Mouse (Mus musculus) embryo, embryonic 9.5 days (tissue): ENCODE results near the gene Lin7c.

Experiments used
- DNase-seq: peaks from one replicate; pipeline ENCODE4 v3.0.0-alpha.2; 2017; ENCODE audit errors: extremely low spot score

Lin7c gene

DNA sequence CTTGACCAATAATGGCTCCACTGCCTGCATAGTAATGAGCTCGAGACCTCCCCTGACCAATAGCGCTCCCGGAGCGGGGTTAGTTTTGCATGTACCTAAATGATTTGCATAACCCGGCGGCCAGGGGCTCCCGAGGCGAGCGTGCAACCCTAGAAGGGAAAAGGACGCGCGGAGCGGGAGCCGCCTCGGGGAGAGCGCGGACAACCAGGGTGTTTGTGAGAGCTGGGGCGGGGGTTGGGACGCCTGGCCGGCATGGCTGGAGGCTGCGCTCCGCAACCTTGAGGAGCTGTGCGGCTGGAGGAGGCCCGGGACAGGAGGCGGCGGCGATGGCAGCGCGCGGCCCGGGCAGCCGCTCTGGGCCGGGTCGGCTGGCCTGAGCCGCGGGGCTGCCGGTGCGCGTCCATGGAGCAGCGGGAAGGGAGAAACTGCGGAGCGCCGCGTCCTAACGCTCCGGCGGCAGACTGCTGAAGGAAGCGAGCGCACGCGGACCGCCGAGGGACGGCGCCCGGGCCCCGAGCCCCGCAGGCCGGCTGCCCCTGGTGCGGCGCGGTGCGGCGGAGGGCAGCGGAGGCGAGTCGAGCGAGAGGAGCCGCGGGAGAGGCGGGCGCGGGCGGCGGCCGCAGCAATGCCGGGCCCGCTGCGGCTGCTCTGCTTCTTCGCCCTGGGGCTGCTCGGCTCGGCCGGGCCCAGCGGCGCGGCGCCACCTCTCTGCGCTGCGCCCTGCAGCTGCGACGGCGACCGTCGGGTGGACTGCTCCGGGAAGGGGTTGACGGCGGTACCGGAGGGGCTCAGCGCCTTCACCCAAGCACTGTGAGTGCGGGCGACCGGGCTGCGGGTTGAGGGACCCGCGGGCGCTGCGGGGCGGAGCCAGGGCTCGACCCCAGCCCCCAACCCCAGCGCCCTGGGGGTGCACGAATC, 27.1 kb downstream of the Lin7c start, which contains the start of gene Lgr4:
Gene Lgr4 (plus strand): TSS at position 152 of the 918 bp plus-strand sequence.
- DNase-seq: peak; percentile 96

DNA sequence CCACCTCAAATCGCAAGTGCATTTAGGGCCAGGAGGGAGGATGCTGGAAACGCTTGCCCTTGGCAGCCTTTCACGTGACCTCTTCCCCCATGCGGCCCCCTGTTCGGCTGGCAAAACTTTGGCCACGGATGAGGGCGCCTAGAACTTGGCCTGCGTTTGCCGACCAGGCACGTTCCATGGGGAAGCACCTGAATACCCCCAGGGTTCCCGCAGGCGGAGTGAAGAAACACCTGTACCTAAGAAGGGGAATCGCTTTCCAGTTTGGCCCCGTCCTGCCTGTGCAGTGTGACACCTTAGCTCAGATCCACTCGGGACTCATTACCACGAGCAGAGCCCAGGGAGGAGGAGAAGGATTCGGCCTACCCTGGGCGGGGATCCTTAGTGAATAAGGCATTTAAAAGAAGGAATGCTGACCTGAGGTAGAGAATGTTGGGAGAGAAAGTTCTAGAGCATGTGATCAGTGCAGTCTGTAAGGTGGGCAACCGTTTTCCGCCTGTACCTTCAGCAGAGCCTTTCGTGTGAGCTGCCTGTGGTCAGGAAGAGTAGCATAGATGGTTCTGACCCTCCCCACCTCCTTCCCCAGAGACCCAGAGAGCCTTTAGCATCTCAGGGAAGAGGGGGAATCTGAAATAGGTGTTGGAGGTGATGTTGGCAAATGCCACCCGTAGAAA, 28.1 kb downstream of the Lin7c start:
- peak; percentile 50 for DNase-seq

DNA sequence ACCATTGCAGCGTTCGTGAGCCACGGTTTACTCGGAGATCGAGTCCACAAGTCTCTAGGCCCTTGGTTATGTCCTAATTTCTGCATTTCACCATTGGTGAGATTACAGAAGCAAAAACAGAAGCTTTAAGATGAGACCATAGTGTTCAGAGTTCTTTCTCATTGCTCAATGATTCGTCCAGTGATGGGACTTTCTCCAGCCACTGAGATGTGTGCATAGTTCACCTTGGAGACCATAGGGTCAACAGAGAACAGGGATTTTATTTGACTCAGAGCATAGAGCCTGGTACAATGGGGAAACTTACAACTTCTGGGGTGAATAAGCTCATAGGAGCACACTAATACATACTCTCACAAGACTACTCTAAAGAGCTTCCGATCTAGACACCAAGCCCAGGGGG, 29.8 kb downstream of the Lin7c start:
- DNase-seq: no peak

DNA sequence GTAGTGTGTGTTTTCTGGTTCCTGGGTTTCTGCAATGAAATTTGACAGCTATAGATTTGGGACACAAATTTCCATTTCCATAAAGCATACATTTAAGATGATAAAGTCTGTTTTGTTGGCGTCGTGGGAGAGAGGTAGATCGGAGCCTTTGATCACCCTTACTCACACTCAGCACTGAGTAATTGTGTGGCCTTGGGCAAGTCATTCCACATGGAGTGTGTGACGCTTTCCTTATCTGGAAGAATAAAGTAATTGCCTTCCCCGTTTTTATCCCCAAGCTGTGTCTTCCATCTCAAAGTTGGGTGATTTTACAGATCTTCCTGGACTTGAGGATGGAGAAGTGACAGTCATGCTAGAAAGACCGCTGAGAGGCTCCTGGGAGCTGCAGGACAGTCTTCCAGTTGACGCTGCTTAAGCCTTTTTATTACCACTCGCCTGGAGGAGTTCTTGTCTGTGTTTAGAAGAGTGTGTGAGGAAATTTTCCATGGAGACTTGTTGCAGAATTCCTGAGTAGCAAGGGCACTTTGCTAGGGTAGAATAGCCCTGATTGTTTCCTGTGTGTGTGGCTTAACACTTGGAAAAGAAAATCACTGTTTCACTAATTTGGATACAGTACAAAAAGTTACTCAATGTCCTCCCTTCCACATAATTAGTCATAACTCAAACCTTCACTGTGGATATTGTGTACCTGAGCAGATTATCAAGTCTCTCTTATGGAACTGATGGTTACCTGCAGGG, 30.8 kb downstream of the Lin7c start:
- DNase-seq: no peak

DNA sequence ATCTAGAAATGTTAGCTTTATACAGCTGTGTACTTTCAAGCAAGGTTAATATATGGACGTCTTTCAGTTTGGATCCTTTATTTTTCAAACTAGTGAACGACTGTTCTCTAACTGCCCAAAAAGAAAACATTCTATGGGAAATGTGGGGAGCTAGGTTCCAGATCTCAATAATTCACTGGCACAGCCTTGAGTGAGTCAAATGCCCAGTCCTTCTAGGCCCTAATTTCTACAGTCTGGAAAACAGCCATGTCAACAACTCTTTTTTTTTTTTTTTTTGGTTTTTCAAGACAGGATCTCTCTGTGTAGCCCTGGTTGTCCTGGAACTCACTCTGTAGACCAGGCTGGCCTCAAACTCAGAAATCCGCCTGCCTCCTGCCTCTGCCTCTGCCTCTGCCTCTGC, 31.7 kb downstream of the Lin7c start:
- DNase-seq: no peak

DNA sequence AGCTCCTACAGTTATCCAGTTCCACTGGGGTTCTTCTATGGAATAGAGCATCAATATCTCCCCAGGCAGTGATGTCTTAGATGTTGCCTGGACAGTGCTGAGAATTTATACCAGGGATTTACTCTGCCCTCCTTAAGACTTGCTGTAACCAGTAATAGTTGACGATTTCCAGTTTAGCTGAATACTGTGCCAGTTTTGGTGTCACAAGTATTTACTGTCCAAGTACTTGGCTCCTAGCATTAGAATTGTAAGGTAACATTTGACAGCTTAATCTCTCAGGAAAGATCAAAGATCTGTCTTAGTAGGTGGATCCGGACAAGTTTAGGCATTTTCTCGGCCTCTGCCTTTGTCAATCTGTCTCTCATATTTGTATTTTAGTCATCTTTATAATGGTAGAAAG, 32.4 kb downstream of the Lin7c start:
- DNase-seq: no peak

DNA sequence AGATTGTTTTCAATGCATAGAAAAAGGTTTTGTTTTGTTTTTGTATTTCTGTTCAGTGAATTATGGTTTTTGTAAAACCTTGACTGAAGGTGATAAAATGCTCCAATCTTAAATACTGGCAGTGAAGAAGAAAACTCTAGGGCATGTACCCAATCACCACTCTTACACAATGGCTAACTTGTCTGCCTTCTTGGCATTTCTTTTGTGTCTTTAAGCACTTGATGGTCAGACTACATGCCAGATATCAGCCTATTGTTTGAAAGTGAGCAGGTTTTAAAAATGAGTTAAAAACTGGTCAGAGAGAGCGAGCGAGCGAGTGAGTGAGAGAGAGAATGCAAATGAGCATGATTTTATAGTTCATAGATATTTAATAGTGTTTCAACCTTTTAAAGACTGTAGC, 33.3 kb downstream of the Lin7c start:
- no peak for DNase-seq

DNA sequence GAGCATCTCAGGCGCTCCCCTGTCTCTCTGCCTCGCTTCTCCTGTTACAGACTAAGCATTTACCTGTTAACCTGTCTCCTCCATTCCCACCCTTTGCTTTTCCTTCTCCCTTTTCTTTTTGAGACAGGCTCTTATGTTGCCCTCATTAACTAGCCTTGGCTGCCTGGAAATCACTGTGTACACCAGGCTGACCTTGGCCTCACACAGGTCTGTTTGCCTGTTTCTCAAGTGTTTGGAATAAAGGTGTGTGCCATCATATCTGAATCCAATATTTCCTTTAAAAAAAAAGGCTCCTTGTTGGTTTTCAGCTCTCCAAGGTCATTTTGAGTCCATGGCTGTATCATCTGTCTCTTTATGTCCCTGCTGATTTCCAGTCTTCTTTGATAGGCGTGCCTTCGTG, 36.3 kb downstream of the Lin7c start:
- DNase-seq: no peak

DNA sequence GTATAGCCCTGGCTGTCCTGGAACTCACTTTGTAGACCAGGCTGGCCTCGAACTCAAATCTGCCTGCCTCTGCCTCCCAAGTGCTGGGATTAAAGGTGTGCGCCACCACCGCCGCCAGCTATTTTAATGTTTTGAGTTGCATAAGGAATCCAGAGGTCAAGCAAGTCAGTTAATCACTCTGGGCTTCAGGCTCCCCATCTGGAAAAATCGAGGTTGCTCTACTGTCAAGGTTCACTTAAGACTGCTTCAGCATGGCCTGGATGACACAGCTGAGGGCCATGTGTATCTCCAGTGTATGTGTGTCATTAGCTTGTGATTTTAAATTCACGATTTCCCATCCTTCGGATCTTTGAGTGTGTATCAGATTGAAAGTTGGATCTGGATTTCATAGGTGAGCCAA, 36.8 kb downstream of the Lin7c start:
- no peak for DNase-seq

DNA sequence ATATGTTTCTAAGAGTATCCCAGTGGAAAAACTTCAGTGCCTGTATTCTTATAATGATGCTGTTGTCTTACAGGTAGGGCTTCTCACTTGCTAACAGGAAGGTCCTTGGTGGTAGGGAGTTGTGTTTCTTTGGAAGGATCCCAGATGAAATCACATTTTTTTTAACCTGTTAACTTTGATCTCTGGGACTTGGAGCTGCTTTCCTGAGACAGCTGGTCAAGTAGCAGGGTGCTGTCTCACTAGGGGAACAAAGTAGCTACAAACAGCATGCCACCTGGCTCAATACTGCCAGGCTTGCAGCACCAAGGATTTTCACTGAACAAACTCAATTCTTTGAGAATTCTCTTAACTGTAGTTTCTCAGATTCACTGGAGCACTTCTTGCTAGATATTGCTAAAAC, 37.2 kb downstream of the Lin7c start:
- no peak for DNase-seq

DNA sequence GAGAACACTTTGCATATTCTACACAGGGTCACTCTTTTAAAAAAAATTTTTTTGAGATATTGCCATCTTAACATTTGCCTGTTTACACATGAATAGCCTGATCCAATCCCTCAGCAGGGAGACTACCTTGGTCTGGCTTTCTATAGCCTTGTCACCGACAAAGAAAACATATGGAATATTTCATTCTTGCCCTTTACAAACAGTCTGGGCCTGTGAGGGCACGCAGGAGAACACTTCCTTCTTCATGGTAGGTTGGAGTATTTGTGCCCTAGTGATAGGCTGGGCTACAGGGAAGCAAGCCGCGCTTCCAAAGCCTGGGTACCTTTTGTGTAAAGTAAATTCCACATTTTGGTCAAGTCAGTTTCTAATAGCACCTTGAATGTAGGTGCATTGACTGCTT, 38.1 kb downstream of the Lin7c start:
- DNase-seq: no peak

DNA sequence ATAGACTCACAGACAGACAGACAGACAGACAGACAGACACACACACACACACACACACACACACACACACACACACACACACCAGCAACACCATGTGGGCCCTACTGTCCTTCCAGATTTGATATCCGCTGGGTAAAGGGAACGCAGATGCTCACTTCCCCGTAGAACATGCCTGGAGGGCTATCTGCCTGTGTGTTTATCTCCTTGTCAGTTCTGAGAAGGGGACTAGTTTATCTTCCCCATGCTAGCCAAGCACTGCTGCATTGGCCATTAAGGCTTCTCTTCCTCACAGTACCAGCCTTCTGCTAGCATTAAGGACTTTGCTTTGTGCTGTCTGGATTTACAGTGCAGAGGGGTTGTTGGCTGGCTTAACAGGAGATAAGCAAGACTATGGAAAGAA, 38.6 kb downstream of the Lin7c start:
- DNase-seq: no peak

DNA sequence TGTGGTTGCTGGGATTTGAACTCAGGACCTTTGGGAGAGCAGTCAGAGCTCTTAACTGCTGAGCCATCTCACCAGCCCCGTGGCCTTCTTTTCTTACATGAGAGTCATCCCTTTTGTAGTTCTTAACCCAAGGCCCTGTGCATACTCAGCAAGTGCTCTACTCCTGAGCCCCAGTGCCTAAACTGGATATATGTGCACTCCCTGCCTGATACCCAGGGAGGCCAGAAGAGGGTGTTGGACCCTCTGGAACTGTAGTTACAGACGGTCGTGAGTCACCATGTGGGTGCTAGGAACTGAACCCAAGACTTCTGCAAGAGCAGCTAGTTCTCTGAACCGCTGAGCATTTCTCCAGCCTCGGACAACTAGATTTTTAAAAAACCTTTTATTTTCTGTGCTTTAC, 39.7 kb downstream of the Lin7c start:
- no peak for DNase-seq

DNA sequence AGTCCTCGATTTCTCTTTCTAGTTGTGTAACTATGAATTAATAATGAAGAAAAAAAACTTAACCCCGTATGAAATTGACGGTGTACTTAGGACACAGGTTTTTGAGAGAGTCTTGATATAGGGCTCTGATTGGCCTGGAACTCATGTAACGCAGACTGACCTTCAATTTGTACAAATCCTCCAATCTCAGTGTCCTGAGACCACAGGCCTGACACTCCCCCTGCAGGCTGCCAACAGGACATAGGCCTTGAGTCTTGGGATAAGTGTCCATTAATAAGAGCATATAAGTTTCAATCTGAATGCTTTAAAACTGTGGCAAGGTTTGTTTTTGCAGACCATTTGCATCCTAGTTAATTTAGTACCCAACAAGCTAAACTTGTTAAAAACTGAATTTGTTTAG, 40.1 kb downstream of the Lin7c start:
- no peak for DNase-seq

DNA sequence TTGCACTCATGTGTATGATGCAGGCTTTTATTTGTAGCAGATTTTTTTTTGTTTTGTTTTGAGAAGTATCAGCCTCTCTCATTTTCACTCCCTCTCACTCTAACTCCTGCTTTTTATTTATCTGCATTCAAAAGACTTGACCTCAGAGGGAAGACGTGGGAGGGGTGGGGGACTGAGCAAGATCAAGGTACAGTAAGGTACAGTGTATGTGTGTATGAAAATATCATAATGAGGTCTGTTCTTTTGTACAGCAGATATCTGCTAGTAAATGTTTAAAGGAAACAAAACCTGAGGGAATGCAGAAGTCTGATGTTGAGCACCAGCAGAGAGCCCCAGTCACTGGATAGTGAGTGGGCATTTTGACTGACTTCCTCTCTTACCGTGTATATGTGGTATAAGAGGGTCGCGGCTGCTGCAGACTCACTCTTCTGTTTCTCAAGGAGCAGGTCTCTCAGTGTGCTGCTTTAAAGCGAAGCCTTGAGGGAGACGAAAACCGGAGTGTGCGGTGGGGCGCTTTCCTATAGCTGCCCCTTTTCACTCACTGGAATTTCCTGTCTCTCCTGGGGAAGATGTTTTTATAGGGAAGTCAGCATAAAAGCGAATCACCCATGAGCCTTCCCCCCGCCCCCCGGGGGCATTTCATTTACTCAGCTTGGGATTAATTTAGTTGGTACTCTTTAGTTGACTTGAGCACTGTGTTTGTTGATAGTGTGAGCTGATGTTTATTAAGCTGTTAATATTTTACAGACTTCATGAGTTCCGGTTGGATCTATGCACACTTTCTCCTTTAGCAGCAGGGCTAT, 41.5 kb downstream of the Lin7c start:
- DNase-seq: no peak

DNA sequence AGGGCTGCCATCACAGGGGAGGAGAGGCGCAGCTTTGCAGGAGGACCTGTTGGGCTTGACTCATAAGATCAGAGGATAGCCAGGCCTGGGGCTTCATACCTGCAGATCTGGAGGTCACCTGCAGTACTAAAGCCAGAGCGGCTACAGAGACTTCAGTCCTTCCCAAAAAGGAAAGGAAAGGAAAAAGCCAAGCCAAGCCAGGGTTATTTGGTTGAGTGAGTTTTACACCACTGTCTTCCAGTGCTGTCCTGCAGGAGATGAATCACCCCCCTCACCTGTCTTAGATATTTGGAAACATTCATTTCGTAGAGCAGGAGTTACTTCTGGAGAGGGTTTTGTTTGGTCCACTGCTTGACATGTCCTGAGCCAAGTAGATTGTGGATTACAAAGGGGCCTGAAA, 42.5 kb downstream of the Lin7c start:
- no peak for DNase-seq

DNA sequence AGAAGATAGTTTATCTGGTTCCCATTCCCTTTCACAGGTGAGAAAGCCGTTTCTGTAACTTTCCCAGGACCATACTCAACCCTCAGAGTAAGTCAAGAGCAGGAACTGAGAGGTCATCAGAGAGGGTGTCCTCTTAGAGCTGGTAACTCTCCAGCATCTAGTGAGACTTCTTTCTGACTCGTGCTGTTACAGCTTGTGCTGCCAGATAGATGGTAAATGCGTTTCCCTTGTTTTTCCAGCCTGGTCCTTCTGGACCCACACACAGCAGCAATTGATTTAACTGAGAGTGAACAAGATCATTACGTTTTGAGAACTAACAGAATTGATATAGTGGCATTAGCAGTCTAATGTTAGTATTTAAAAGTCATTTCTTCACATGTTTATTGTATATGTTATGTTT, 43.4 kb downstream of the Lin7c start:
- no peak for DNase-seq

DNA sequence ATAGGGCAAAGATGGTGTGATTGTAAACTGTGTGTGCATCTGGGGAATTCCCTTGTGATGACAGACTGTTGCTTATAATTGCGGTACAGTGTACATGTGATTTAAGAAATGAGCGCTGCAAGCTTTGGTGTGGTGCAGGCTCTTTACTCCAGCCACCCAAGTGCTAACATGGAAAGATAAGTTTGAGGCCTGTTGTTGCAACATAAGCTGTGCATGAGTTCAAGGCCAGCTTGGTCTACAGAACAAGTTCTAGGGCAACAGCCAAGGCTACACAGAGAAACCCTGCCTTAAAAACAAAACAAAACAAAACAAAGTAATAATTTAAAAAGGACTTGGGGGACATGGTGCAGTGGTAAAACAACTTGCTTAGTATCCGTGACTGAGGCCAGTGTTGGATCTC, 44.5 kb downstream of the Lin7c start:
- no peak for DNase-seq

DNA sequence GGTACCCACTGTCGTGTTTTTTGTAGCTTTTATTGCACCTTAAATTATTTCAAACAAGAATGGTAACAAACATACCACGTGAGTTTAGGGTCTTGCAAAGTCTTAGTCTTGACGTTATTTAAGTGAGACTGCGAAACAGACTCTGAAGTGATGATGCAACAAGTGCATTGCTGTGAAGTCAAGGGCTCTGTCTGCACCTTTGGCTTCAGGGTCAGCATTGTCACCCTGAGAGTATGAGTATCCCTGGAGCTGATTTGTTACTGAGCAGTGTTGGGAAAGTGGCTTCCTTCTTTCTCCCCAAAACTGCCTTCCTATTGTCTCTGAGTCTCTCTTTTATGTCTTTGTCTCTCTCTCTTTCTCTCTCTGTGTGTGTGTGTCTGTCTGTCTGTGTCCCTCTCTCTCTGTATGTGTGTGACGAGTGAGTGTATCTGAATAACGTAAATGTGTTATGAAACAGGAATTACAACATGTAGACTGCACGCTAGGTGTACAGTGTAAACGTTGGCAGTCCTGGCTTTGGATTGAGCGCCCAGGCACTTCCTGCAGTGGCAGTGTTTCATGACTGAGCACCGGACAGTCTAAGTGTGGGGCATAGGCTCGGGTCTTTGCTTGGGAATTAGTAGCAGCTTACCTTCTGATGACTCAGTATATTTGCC, 45.2 kb downstream of the Lin7c start:
- DNase-seq: no peak

DNA sequence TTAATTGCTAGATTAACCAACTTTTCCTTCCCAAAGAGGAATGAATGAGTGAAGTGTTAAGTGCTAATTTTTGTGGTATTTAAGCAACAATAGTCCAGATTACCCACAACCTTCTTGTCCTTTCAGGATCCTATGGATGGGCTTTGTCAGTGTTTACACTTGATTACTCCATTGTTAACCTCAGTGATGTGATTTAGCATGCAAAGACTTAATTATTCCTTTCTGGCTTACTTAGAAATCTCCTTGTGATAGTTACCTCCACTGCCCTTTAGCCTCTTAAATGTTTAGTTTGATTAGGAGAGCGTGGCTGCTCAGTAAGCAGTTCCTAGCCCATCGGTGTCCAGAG, 45.7 kb downstream of the Lin7c start:
- DNase-seq: no peak

DNA sequence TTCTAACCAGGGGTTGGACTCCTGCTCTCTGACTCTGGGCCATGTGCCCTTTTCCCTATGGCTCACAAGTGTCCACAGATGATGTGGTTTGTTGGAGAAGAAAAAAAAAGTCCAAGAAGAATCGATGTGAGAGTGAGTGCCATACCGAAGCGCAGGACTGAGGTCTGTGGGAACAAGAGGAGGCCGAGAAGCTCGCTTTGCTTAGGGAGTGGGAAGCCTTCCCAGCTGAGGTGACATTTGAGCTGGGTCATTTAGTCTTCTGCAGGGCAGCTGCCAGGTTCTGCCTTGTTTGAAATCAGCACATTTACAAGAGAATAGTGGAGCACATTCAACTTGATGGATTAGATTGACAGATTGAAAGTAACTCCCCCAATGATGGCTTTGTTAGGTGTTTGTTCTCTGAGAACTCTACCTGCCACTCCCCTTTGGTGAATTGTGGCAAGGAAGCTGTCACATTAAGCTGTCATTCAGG, 51.4 kb downstream of the Lin7c start:
- peak; percentile 57 for DNase-seq
